Mouse (Mus musculus): ENCODE data around the gene Aup1. TPM values are rescaled to one million over a fixed set of nuclear protein-coding genes. Genes with fewer than 3 reads are reported as not detected.
A peak's percentile ranks its signal among the peaks of the same experiment; 100 is the strongest.

Gene Aup1
- polyA plus RNA-seq (2012; rRNA removed), result 220 and 253 TPM in 2 replicates

DNA sequence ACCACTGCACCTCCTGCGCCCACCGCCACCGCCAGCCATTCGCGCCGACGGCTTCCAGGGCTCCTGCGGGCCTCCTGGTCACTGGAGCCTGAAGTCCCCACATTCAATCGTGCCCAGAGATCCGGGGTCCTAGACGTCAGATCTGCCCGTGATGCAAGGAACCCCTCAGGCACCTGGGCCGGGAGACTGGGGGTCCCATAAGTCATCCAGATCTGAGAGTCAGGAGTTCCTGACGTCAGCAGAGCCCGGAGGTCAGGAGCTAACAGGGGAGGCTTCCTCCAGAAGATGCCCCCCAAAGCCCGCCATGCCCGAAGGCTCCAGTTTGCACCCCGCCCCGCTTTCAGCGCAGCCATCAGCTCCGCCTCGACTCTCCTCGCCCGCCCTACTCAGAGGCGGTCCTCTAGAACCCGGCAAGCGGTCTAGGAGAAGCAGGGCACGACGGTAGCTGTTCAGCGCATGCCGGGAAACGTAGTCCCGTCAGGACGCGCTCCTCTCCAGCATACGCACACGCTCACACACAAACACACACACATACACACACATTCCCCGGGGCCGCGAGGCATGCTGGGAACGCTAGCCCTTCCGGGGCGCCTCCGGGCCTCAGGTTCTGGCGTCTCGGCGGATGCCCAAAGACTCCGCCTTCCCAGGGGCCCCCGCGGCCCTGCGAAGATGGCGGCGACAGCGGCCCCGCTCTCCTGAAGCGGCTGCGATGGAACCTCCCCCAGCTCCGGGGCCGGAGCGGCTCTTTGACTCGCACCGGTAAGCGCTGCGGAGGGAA, at the start of gene Aup1:
Aup1 (plus strand) TSS at position 448 of the 778 bp plus-strand sequence.
- DNase-seq (ENCODE audit: extremely low spot score in 1 of 2, low spot score in 1 of 2), result peak; percentile 96 to 98

DNA sequence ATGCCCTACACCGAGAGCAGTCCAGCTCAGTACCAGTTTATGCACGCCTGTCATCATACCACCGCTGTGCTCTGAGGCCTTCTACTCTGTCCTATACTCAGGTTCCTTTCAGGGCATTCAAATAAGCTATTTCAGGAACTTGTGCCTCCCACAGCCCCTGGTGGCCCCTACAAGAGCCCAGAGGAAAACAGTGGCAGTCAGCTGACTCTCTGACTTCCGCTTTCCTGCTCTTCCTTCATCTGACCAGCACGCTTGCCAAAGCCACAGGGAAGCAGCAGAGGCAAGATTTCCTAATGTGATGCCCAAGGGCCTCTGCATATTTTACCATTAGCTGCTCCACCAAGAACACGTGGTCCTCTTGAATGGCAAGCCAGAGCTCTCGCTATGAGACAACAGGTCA, 49.4 kb upstream of the Aup1 start:
- DNase-seq (ENCODE audit: extremely low spot score in 1 of 2, low spot score in 1 of 2), result no peak

DNA sequence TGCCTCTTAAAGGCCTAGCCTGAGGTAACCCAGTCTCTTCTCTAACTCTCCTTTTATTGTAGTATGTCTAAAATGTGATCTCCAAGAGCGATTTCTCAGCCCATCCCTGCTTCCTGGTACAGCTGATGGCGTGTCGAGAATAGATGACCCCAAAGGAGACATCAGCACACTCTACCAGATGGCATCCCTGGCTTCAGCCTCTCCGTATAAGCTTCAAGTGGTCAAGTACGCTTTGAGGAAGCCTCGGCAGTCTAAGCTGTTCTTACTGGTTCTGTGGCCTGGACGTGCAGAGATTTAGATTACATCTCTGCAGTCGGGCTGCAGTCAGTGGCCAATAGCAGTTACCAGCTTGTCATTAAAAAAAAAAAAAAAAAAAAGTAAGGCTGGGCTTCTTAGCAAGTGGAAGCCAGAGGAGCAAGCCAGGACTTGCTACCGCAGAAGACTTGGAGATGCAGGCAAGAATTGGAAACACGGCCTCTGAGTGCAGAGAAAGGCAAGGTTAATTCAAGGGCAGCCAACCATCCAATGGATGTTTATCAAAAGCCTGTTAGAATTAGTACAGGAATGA, 48.8 kb upstream of the Aup1 start:
- DNase-seq (ENCODE audit: extremely low spot score in 1 of 2, low spot score in 1 of 2), result no peak

DNA sequence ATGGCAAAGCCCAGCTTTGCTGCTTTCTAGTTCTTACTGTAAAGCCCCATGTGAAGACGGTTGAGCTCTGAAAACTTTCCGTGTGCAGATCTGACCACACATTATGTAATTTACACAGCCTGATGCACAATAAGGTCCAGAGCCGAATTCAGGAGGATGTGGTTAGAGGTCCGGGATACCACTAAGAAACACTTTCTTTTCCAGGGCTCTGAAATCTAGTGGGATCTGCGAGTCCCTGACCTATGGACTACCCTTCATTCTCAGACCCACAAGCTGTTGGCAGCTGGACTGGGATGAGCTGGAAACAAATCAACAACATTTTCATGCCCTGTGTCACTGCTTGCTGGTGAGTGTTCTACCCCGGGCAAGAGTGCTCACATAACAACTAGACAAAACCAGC, 48.2 kb upstream of the Aup1 start:
- no peak for DNase-seq (ENCODE audit: extremely low spot score in 1 of 2, low spot score in 1 of 2)

DNA sequence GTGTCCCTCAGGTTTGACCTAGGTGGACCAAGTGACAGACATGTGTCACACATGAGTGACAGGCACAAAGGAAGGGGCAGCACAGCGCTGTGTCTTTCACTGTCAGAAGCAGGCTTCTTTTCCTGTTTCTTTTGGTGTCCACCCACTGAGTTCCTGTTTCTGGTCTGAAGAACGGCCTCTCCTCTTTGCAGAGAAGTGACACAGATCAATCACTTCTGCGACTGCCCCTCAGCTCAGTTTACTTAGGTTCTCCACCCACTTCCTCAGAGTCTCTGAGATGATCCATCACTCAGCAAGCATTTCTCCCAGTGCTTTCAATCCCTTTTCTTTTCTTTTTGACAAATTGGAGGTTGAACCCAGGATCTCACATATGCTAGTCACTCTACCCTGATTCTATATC, 45.7 kb upstream of the Aup1 start:
- DNase-seq (ENCODE audit: extremely low spot score in 1 of 2, low spot score in 1 of 2), result no peak

DNA sequence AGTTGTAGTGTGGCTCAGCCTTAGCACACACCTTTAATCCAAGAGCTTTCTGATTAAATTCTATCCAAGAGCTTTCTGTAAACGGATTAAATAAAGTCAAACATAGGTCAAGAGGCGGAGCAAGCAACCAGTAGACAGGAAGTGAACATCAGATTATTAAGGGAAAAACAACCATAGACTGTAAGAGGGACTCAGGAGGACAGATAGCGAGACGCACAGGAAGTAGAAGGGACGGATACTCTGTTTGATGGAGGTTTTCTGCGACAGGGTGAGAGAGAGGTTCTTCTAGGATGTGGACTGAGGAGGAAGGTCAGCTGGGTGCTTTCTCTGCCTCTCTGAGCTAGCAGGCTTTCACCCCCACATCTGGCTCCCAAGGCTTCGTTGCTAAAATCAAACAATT, 44.3 kb upstream of the Aup1 start:
- DNase-seq (ENCODE audit: extremely low spot score in 1 of 2, low spot score in 1 of 2), result no peak

DNA sequence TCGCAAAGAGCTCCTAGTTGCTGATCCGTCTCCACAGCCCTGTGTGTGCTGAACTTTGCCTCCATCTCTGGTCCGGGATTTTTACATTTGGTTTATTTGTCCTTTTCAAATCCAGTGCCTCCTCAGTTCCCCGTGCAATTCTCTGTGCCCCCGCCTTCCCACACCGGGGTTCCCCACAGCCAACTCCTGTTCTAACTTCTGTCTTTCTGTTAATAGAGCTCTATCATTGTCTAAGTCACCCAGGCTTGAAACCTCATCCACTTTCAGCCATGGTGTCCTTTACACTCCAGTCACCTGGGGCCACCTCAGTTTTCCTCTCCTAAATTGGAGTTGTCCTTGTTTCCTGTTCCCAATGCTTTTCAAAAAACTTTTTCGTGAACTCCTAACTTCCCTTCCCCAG, 43.1 kb upstream of the Aup1 start:
- DNase-seq (ENCODE audit: extremely low spot score in 1 of 2, low spot score in 1 of 2), result no peak

DNA sequence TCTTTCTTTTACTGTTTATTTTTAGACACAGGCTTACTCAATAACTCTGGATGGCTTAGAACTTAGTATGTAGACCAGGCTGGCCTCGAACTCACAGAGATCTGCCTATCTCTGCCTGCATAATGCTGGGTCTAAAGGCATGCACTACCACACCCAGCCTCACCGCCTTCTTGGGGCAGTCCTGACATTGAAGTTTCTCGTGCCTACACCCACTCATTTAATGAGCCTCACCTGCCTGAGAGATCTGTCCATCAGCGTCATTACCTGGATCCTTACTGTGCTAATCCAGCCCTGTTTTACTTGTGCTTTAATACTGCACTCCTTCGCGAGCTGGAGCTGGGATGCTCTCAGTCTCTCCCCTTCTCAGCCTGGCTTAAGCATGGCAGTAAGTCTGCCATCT, 42.6 kb upstream of the Aup1 start:
- no peak for DNase-seq (ENCODE audit: extremely low spot score in 1 of 2, low spot score in 1 of 2)

DNA sequence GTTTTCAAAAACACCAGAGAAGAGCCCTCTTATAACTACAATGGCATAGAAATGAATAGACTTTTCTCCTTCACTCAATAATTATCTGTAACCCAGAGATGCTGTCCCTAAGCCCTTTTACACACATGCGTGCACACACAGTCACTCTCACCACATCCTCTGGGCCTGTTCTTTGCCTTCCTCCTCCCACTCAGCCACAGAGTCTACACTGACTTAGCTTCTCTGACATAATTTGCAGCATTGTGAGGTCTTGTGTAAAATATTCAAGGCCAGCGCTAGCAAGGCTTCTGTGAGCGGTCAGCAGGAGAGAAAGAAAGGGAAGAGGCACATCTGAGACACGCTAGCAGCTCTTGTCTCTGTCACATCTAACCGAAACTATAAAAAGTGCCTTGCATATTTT, 40.9 kb upstream of the Aup1 start:
- no peak for DNase-seq (ENCODE audit: extremely low spot score in 1 of 2, low spot score in 1 of 2)

DNA sequence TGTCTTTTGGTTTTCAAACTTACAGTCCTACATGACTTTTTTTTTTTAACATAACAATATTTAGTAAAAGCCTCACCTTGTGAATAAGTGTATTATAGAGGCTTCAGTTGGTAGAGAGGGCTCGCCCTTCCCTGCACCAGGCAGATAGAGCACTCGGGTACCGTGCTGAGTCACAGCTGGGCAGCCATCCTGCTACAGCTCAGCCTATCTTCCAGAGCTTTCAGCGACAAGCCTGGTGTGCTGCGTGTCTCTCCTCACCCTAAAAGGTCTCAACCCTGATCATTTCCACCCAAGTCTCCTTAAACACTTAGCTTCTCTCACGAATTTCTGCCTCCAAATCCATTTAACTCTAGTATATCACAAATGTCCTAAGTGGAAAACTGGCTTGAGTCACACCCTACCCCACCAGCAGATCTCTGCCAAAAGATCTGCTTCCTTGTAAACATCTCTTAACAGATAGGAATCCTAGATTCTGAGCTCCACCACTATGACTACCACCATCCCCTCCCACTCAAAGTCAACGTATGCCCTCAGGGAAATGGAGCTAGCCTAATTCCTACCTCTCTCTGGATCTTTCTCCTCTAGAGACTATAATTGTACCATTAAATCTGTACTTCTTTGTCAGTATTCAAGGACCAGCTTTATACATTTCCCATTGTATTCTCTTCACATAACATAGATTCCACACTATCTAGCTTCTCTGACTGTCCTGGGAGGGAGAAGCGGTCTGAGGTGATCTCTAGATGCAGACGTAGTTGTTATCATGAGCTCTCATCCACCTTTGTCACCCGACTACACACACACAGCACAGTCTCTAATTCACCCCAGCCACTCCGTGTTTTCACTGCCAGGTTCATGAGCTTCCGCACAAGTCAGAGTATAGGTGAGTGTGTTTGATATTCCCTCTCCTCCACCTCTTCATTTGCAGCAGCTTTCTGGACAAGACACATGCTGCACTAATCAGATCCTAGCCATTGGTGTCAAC, 39.5 kb upstream of the Aup1 start:
- no peak for DNase-seq (ENCODE audit: extremely low spot score in 1 of 2, low spot score in 1 of 2)

DNA sequence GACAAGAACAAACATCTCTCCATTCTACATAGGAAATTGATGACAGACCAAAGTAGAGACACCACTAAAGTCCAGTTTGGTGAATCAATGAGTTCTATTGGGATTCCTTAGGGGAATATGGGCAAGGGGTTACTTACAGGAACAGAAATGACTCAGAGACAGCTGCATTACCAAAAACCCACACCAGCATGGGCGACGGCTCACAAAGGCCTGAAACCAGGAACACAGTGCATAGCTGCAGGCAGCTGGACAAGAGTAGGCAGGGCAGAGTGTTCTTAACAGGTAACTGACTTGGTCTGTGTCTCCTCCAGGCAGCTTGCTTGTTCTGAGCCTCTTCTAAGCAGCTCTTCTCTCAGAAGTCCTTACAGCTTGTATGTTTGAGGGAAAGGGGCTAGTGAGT, 38.6 kb upstream of the Aup1 start:
- DNase-seq (ENCODE audit: extremely low spot score in 1 of 2, low spot score in 1 of 2), result no peak

DNA sequence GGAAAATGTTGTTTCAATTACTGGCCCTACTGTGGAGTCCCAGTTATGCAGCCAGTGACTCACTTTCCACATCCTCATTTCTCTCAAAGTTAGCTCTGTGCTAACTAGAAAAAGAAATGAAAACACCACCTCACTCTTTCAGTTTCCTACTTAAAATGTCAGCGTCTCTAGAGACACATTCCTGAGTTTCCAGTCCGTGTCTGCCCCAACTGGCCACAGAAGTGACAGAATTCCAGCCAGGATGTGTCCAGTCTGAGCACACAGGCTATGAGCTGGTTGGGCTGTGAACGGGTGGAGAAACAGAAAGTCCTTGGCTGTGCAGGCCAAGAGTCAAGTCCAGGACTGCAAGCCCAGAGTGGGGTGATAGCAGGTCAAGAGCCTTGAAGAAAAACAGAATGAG, 37.1 kb upstream of the Aup1 start:
- DNase-seq (ENCODE audit: extremely low spot score in 1 of 2, low spot score in 1 of 2), result no peak

DNA sequence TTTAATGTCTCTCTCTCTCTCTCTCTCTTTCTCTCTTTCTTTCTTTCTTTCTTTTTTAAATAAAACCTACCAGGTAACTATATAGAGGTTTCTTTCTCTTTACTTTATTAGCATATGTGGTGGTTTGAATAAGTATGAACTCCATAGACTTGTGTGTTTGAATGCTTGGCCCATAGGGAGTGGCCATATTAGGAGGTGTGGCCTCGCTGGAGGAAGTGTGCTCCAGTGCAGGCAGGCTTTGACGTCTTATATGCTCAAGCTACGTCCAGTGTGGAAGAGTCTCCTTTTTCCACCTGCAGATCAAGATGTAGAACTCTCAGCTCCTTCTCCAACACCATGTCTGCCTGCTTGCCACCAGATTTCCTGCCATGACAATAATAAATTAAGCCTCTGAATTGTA, 35.3 kb upstream of the Aup1 start:
- no peak for DNase-seq (ENCODE audit: extremely low spot score in 1 of 2, low spot score in 1 of 2)

DNA sequence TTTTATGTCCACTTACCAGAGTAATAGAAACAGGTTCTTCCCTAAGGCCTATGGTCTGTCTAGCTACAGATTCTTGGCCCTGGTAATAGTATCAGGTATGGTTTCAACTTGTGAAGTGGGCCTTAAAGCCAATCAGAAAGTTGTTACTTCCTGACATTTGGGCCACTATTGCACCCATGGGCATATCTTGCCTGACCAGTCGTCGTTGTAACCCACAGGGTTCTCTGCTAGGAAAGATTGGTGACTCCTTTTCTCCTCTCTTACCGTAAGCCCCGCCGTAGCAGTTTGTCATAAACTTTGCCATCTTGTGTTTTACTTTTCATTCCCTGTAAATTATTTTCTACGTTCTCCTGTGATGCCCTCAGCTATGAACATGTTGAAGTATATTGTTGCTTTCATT, 34.2 kb upstream of the Aup1 start:
- no peak for DNase-seq (ENCODE audit: extremely low spot score in 1 of 2, low spot score in 1 of 2)

DNA sequence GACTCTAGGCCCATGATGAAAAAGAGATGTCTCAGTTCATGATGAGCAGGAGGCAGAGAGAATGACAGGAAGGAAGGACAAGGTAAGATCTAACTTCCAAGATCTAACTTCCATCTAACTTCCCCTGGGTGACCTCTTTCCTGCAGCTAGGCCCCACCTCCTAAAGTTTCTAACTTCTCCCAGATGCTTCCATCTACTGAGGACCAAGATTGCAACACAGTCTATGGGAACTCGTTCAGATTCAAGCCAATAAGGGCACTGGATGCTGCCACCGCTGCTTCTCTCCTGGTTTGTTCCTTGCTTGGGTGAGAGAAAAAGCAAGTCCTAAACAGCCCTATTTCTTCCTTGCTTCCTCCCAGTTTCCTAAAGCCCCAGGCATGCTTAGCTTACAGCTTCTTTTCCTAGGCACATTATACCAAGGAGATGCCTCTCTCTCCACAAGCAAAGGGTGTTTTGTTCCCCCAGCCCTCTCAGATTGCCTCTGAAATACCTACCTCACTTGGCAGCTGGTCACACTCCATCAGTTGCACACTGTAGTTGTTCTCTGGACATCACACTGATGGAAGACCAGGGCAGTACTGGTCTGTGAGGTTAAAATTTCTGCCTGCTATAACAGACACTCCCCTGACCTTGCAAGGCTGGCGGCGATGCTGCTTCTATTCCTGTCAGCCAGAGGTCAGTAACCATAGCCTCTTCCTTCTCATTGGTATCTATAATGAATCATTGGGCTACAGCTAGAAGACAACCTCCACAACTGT, 33.3 kb upstream of the Aup1 start:
- DNase-seq (ENCODE audit: extremely low spot score in 1 of 2, low spot score in 1 of 2), result no peak

DNA sequence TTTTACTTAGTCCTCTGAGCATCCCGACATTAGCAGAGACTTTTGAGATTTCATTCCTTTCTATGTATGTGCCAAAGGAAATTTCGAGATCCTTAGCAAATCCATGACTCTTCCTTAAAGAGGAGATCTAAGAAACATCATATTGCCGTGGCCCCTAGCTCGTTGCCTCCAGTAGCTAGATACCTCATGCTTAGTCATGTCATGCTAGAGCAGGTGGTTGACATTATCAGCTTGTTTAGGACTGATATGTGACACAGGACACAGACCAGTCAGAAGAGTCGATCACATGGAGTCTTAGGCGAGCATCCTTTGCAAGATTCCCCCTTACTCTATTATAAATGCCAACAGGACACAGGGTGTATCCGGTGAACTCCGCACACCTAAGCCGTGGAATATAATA, 31.3 kb upstream of the Aup1 start:
- no peak for DNase-seq (ENCODE audit: extremely low spot score in 1 of 2, low spot score in 1 of 2)

DNA sequence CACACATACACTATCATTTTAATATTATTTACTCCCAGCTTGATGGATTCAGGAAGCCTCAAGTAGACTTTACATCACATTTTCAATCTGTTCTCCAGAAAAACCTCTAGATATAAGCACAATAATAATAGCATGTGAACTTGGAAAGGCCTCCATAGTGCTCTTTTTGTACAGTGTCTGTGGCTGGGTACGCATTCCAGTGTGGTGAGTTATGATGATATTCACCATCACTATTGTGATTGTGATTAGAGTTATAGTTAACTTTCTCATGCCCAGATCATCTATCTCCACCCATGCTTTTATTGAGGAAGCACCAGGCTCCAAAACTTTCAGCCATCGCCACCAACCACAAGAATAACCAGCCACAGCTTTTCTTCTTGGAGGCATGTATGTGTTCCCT, 30.5 kb upstream of the Aup1 start:
- no peak for DNase-seq (ENCODE audit: extremely low spot score in 1 of 2, low spot score in 1 of 2)

DNA sequence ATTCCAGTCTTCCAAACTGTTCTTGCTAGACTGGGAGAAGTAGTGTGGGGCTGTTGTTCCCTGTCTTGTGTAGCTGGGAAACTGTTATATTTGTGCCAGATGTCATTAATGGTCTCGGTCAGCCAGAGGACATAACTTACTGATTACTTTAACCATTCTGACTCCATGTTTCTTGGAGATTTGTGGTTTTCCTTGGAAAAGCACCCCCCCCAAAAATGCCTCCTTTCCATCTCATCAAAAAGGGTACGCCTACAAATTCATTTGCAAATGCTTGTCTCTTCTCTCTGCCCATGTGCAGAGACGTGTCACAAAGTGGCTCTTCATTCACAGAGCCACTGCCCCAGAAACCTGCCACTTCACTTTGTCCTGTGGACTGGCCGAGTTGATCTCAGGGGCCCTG, 29.9 kb upstream of the Aup1 start:
- no peak for DNase-seq (ENCODE audit: extremely low spot score in 1 of 2, low spot score in 1 of 2)

DNA sequence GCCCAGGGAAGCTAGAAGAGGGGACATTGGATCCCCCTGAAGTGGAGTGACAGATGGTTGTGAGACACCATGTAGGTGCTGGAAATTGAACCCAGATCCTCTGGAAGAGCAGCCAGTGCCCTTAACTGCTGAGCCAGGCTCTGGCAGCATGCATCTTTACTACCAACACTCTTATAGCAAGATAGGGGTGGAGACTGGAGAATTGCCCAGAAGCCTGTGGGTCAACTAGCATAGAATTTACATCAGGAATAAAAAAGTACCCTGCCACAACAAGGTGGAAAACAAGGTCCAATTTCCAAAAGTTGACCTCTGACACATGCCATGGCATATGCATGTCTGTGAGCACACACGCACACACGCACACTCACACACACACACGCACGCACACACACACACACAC, 29.1 kb upstream of the Aup1 start:
- no peak for DNase-seq (ENCODE audit: extremely low spot score in 1 of 2, low spot score in 1 of 2)

DNA sequence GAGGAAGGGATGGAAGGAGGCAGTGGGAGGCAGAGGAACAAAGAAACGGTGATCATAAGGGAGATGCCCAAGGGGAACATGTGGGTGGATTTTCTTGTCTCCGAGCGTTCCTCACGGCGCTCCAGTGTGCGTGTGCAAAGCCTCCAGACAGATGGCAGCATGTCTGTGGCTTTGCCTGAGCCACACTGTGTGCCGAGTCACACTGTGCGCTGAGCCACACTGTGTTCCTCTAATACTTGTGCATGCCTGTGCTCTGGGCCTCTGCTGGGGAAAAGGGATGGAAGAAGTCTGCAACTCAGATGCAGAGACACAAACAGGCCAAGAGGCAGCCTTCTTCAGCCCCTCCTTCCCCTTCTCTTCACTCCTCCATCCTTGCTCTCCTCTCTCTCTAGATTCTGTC, 27.0 kb upstream of the Aup1 start:
- no peak for DNase-seq (ENCODE audit: extremely low spot score in 1 of 2, low spot score in 1 of 2)

DNA sequence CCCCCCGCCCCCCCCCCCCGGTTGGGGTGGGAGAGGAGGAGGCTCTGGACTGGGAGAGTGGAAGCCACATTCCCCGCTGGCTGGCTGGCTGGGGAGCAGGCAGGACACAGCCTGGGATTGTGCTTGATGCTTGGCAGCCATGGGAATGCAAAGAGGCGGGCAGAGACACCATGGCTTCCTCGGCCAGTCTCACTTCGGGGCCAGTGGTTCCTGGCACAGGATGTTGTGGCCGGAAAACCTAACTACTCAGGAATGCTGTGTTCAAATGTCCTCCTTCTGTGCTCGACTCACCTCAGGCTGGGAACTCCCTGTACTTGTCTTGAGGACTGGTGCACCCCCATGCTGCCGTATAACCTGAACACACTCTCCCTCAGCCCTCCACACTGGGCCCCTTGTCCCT, 26.6 kb upstream of the Aup1 start:
- no peak for DNase-seq (ENCODE audit: extremely low spot score in 1 of 2, low spot score in 1 of 2)
